Mouse (Mus musculus): ENCODE results near the gene Irs1. TPM values are rescaled to one million over a fixed set of nuclear protein-coding genes. Genes with fewer than 3 reads are reported as not detected.

The Irs1 gene
- total RNA-seq, 2 experiments from 2014 or later, result 11.0 to 11.8 TPM

GRCm38 (mm10) chr1:82289116-82289989 is 1.9 kb downstream of the Irs1 start:
- DNase-seq (ENCODE audit: low spot score in 2 of 2), result peak in 1 of 2 experiments; percentile 23

- DNase-seq (ENCODE audit: low spot score in 2 of 2), result no peak
Measured at GRCm38 (mm10) chr1:82288421-82288990, 2.7 kb downstream of the Irs1 start.

GRCm38 (mm10) chr1:82287776-82288325 is 3.4 kb downstream of the Irs1 start:
- DNase-seq (ENCODE audit: low spot score in 2 of 2), result peak in 1 of 2 experiments; percentile 21

- DNase-seq (ENCODE audit: low spot score in 2 of 2), result peak in 1 of 2 experiments; percentile 26
Measured at GRCm38 (mm10) chr1:82287052-82287775, 4.0 kb downstream of the Irs1 start.

GRCm38 (mm10) chr1:82286190-82287051 is 4.8 kb downstream of the Irs1 start:
- DNase-seq (ENCODE audit: low spot score in 2 of 2), result no peak

- DNase-seq (ENCODE audit: low spot score in 2 of 2), result no peak
Measured at GRCm38 (mm10) chr1:82285461-82286189, 5.6 kb downstream of the Irs1 start.

GRCm38 (mm10) chr1:82284403-82284802 is 6.8 kb downstream of the Irs1 start:
- no peak for DNase-seq (ENCODE audit: low spot score in 2 of 2)

- DNase-seq (ENCODE audit: low spot score in 2 of 2), result no peak
Measured at GRCm38 (mm10) chr1:82283901-82284301, 7.3 kb downstream of the Irs1 start.

GRCm38 (mm10) chr1:82282992-82283611 is 8.1 kb downstream of the Irs1 start:
- peak; percentile 83 to 88 for DNase-seq (ENCODE audit: low spot score in 2 of 2)

GRCm38 (mm10) chr1:82281823-82282222 is 9.4 kb downstream of the Irs1 start:
- DNase-seq (ENCODE audit: low spot score in 2 of 2), result no peak

GRCm38 (mm10) chr1:82279768-82280167 is 11.4 kb downstream of the Irs1 start:
- DNase-seq (ENCODE audit: low spot score in 2 of 2), result no peak

GRCm38 (mm10) chr1:82274361-82274760 is 16.9 kb downstream of the Irs1 start:
- no peak for DNase-seq (ENCODE audit: low spot score in 2 of 2)

GRCm38 (mm10) chr1:82273529-82273928 is 17.7 kb downstream of the Irs1 start:
- DNase-seq (ENCODE audit: low spot score in 2 of 2), result no peak

- no peak for DNase-seq (ENCODE audit: low spot score in 2 of 2)
Measured at GRCm38 (mm10) chr1:82272231-82272630, 19.0 kb downstream of the Irs1 start.

- DNase-seq (ENCODE audit: low spot score in 2 of 2), result no peak
Measured at GRCm38 (mm10) chr1:82267547-82267946, 23.7 kb downstream of the Irs1 start.

GRCm38 (mm10) chr1:82262331-82262730 is 28.9 kb downstream of the Irs1 start:
- DNase-seq (ENCODE audit: low spot score in 2 of 2), result no peak

- DNase-seq (ENCODE audit: low spot score in 2 of 2), result no peak
Measured at GRCm38 (mm10) chr1:82261638-82262037, 29.6 kb downstream of the Irs1 start.

GRCm38 (mm10) chr1:82261053-82261618 is 30.1 kb downstream of the Irs1 start:
- no peak for DNase-seq (ENCODE audit: low spot score in 2 of 2)

GRCm38 (mm10) chr1:82260055-82260454 is 31.2 kb downstream of the Irs1 start:
- no peak for DNase-seq (ENCODE audit: low spot score in 2 of 2)

All from adrenal gland, adult 18-20 months (tissue).